Mouse (Mus musculus): ENCODE measurements around the gene Gm13212. TPM values are rescaled to one million over a fixed set of nuclear protein-coding genes. Genes with fewer than 3 reads are reported as not detected.
"Not testable (repeated sequence)": the region's sequence is repeated elsewhere in the genome, so short reads cannot be mapped to it uniquely, and the experiment has no call there.

Gm13212 gene
- polyA plus RNA-seq (2014; fragmentation: Nextera tagmentation; extraction: Ambion mirVana), result 3.7 and 5.2 TPM in 2 replicates

DNA sequence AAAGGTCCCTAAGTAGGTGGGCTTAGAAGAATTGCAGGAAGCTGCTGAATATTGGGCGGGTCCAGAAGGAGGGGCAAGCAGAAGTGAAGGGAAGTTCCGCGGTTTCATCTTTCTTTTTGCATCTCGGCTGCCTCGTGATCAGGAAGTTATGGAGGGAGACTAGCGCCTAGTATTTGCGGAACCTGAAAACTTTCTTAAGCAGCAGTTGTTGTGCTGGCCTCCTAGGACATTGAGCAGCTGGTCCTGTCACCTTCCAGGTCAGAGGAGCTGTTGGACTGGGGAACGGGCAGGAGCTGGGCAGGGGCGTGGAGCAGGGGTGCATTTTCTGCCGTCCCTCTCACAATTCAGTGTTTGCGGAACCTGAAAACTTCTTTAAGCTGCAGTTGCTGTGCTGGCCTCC lies at the start of gene Gm13212:
Gene Gm13212 (plus strand): TSS at position 89 of the 400 bp plus-strand sequence.
- ATAC-seq (replicated peaks; ENCODE audit: insufficient number of reproducible peaks, low FRiP score, low TSS enrichment), result peak; percentile 33; the same call in 1 of the 2 replicates
- 12% methylated on average over 11 of the region's 11 CpGs for WGBS (ENCODE audit: insufficient replicate concordance)
- not testable (repeated sequence) for H3K4me1 ChIP-seq (ENCODE audit: control insufficient read depth, insufficient read depth, low read length); H3K9me3 ChIP-seq (replicated peaks; ENCODE audit: control insufficient read depth, low read length); H3K9ac ChIP-seq (ENCODE audit: low read depth, low read length); H3K27ac ChIP-seq (ENCODE audit: low read depth, low read length); H3K27me3 ChIP-seq (ENCODE audit: control insufficient read depth, insufficient read depth, low read length); H3K36me3 ChIP-seq (ENCODE audit: control insufficient read depth, insufficient read depth, low read length)
- Histone ChIP-seq H3K4me2 (peak within 1 kb of the TSS; percentile 50), H3K4me3 (ENCODE audit: low read depth, low read length) (peak within 1 kb of the TSS; percentile 41)

DNA sequence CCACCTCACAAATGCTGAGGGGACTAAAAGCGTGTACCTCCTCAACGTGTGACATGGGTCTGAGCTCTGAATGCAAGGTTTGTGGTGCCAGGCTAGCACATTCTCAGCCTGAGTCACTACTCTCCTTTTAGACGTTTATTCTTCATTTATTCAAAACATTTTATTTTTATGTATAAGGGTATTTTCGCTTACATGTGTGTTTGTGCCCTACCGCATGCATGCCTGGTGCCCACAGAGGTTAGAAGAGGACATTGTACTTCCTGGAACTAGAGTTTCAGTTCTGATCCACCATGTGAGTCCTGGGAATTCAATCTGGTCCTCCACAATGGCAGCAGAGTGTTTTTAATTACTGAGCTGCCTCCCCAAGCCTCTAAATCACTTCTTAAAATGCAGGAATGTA lies 41.1 kb upstream of the Gm13212 start:
- H3K27me3 ChIP-seq (ENCODE audit: control insufficient read depth, insufficient read depth, low read length); H3K4me3 ChIP-seq (ENCODE audit: low read depth, low read length); H3K4me1 ChIP-seq (ENCODE audit: control insufficient read depth, insufficient read depth, low read length); H3K4me2 ChIP-seq; H3K27ac ChIP-seq (ENCODE audit: low read depth, low read length); H3K9ac ChIP-seq (ENCODE audit: low read depth, low read length); ATAC-seq (replicated peaks; ENCODE audit: insufficient number of reproducible peaks, low FRiP score, low TSS enrichment); H3K36me3 ChIP-seq (ENCODE audit: control insufficient read depth, insufficient read depth, low read length): not testable (repeated sequence)
- peaks cover 10% of the 10 kb centered on the region for H3K9me3 ChIP-seq (replicated peaks; ENCODE audit: control insufficient read depth, low read length)
- 73% methylated on average over 5 of the region's 5 CpGs for WGBS (ENCODE audit: insufficient replicate concordance)

DNA sequence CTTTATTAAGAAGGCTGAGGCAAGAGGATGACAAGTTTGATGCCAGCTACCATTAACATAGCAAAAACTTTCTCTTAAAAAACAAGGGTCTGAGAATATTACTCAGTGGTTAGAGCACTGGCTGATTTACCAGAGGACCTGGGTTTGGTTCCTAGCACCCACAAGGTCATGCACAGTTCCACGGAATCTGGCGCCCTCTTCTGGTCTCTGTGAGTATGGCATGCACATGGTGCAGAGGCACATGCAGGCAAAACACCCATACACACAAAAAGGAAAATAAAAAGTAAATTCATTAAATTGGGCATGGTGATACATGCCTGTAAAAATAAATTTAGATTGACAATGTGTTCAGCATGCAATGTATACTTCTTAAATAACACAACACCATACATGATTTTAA lies 39.9 kb upstream of the Gm13212 start:
- not testable (repeated sequence) for H3K27me3 ChIP-seq (ENCODE audit: control insufficient read depth, insufficient read depth, low read length); H3K4me3 ChIP-seq (ENCODE audit: low read depth, low read length); H3K27ac ChIP-seq (ENCODE audit: low read depth, low read length); ATAC-seq (replicated peaks; ENCODE audit: insufficient number of reproducible peaks, low FRiP score, low TSS enrichment); H3K4me2 ChIP-seq; H3K36me3 ChIP-seq (ENCODE audit: control insufficient read depth, insufficient read depth, low read length); H3K4me1 ChIP-seq (ENCODE audit: control insufficient read depth, insufficient read depth, low read length); H3K9ac ChIP-seq (ENCODE audit: low read depth, low read length)
- WGBS (ENCODE audit: insufficient replicate concordance), result 17% methylated on average over 2 of the region's 2 CpGs
- H3K9me3 ChIP-seq (replicated peaks; ENCODE audit: control insufficient read depth, low read length), result peaks cover 10% of the 10 kb centered on the region

DNA sequence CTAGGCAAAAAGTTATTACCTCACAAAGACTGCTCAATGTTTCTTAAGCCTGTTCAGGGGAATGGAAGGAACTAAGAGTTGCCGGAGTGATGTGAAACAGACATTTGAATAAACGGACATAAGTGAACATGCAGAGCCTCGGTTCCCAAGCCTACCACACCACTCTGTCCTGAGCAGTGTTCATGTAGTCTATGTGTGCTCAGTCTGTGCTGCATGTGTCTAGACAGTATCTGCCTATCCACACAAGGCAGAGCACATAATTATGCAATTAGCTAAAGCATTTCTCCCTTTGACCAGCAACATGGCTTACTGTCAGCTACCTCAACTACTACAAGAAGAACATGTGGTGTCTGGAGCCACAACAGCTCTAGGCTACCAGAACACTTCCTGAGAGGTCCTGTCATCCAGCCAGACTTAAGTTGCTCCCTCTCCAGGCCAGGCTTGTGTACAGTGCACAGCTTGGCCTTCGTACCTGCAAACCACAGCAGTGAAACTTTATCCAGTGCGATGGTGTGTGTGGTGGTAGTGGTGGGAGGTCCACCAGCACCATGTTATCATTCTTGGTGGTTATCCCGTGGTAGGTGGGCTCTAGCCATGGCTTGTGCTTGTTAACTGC lies 39.1 kb upstream of the Gm13212 start:
- H3K4me2 ChIP-seq; H3K27ac ChIP-seq (ENCODE audit: low read depth, low read length); H3K4me1 ChIP-seq (ENCODE audit: control insufficient read depth, insufficient read depth, low read length); H3K4me3 ChIP-seq (ENCODE audit: low read depth, low read length); H3K27me3 ChIP-seq (ENCODE audit: control insufficient read depth, insufficient read depth, low read length); H3K9ac ChIP-seq (ENCODE audit: low read depth, low read length); H3K36me3 ChIP-seq (ENCODE audit: control insufficient read depth, insufficient read depth, low read length): not testable (repeated sequence)
- 0 out of 2 replicates have a peak, but pooled peaks have one; percentile 31 for ATAC-seq (replicated peaks; ENCODE audit: insufficient number of reproducible peaks, low FRiP score, low TSS enrichment)
- peaks cover 13% of the 10 kb centered on the region for H3K9me3 ChIP-seq (replicated peaks; ENCODE audit: control insufficient read depth, low read length)
- WGBS (ENCODE audit: insufficient replicate concordance), result 66% methylated on average over 6 of the region's 6 CpGs

DNA sequence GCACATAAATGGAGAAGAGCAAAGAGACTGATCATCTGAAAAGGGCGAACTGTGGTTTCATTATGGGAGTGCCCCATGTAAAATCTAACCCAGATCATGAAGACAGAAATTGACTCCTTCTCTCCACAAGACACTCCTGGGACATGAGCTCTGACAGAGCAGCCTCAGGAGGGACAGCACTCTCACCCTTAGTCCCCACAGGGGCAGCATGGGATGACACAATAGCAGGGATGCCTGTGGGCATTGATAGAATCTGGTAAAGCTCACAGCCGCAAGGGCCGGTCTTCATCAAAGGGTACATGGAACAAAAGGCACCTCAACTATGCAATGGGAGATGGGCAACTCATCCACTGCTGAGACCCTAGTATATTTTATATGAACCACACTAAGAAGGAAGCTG lies 38.5 kb upstream of the Gm13212 start:
- not testable (repeated sequence) for H3K4me1 ChIP-seq (ENCODE audit: control insufficient read depth, insufficient read depth, low read length); H3K27me3 ChIP-seq (ENCODE audit: control insufficient read depth, insufficient read depth, low read length); H3K9ac ChIP-seq (ENCODE audit: low read depth, low read length); H3K4me3 ChIP-seq (ENCODE audit: low read depth, low read length); H3K36me3 ChIP-seq (ENCODE audit: control insufficient read depth, insufficient read depth, low read length); H3K27ac ChIP-seq (ENCODE audit: low read depth, low read length); ATAC-seq (replicated peaks; ENCODE audit: insufficient number of reproducible peaks, low FRiP score, low TSS enrichment); H3K4me2 ChIP-seq
- WGBS (ENCODE audit: insufficient replicate concordance), result 86% methylated on average over 3 of the region's 3 CpGs
- H3K9me3 ChIP-seq (replicated peaks; ENCODE audit: control insufficient read depth, low read length), result peaks cover 14% of the 10 kb centered on the region

DNA sequence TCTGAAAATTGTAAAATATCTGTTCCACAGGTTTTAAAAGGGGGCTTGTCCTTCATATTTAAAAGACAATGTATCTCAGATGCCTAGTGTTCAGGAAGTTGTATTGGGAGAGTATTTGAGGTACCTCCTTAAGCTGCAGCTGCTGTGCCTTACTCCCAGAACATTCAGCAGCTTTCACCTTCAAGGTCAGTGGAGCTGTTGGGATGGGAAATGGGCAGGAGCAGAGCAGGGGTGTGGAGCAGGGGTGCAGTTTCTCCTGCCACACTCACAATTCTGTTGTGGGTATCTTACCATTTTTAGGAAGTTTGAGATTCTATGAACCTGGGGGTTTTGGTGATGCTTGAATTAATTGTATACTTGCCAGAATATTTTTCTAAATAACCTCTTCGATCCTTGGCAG lies 28.3 kb upstream of the Gm13212 start:
- no peak overlapping the region for H3K4me2 ChIP-seq
- no peaks in the 10 kb centered on the region for H3K4me1 ChIP-seq (ENCODE audit: control insufficient read depth, insufficient read depth, low read length)
- WGBS (ENCODE audit: insufficient replicate concordance), result 76% methylated on average over 1 of the region's 1 CpGs
- H3K9me3 ChIP-seq (replicated peaks; ENCODE audit: control insufficient read depth, low read length), result peaks cover 11% of the 10 kb centered on the region
- H3K27me3 ChIP-seq (ENCODE audit: control insufficient read depth, insufficient read depth, low read length), result no peaks in the 10 kb centered on the region
- H3K27ac ChIP-seq (ENCODE audit: low read depth, low read length), result no peak overlapping the region
- H3K36me3 ChIP-seq (ENCODE audit: control insufficient read depth, insufficient read depth, low read length), result no peaks in the 10 kb centered on the region
- no peak overlapping the region for H3K4me3 ChIP-seq (ENCODE audit: low read depth, low read length)
- no peak for ATAC-seq (replicated peaks; ENCODE audit: insufficient number of reproducible peaks, low FRiP score, low TSS enrichment)
- H3K9ac ChIP-seq (ENCODE audit: low read depth, low read length), result no peak overlapping the region

DNA sequence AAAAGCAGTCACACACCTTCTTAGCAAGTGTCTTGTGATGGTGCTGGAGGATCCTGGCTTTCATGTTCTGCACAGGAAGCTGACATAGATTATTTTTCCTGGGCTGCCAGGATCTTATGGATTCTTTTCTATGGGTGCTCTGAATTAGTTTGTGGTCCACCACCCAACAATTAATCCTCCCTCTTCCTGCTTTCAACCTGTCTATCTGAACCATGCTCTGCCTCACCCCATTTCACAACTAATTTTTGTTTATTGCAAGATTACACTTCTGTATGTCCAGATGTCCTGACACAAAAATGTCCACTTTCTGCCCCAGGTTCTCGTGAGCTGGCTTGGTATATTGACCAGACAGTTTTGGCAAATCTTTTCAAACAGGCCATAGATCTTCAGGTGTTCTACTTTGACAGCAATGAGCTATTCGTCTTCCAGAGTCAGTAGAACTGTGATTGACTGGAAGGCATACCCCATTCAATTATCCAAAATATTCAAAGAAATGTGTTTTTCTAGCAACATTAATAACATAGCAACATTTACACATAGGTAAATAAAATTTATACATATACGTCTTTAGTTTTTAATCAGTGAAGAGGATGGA lies 25.4 kb upstream of the Gm13212 start:
- WGBS (ENCODE audit: insufficient replicate concordance), result 40% methylated on average over 3 of the region's 3 CpGs
- Histone ChIP-seq H3K27ac (ENCODE audit: low read depth, low read length) (no peak overlapping the region), H3K4me1 (ENCODE audit: control insufficient read depth, insufficient read depth, low read length) (no peaks in the 10 kb centered on the region), H3K9me3 (replicated peaks; ENCODE audit: control insufficient read depth, low read length) (peaks cover 18% of the 10 kb centered on the region), H3K36me3 (ENCODE audit: control insufficient read depth, insufficient read depth, low read length) (no peaks in the 10 kb centered on the region), H3K9ac (ENCODE audit: low read depth, low read length) (no peak overlapping the region), H3K4me2 (no peak overlapping the region), H3K27me3 (ENCODE audit: control insufficient read depth, insufficient read depth, low read length) (no peaks in the 10 kb centered on the region), H3K4me3 (ENCODE audit: low read depth, low read length) (no peak overlapping the region)
- ATAC-seq (replicated peaks; ENCODE audit: insufficient number of reproducible peaks, low FRiP score, low TSS enrichment), result no peak

DNA sequence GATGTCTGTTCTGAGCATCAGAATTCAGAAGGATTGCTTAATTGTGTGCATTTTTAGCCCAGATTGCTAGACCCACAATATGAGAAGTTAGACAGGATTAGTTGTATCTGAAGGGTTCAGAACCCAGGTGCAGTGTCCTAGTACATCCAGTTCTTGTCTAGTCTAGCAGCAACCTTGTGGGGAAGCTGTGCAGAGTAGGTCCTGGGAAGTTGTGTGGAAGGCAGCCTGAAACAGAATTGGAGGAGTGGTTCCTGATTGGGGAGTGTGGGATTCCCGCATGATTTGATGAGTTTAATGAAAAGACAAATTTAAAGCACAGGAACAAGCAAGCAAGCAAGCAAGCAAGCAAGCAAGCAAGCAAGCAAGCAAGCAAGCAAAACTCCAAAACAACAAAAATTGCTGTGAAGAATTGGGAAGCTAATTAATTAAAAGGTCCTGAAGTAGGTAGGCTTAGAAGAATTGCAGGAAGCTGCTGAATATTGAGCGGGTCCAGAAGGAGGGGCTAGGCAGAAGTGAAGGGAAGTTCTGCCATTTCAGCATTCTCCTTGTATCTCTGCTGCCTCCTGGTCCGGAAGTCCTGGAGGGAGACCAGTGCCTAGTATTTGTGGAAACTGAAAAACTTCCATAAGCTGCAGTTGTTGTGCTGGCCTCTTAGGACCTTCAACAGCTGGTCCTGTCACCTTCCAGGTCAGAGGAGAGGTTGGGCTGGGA lies 20.7 kb upstream of the Gm13212 start:
- no peak for ATAC-seq (replicated peaks; ENCODE audit: insufficient number of reproducible peaks, low FRiP score, low TSS enrichment)
- no peaks in the 10 kb centered on the region for H3K36me3 ChIP-seq (ENCODE audit: control insufficient read depth, insufficient read depth, low read length)
- no peaks in the 10 kb centered on the region for H3K4me1 ChIP-seq (ENCODE audit: control insufficient read depth, insufficient read depth, low read length)
- no peak overlapping the region for H3K9ac ChIP-seq (ENCODE audit: low read depth, low read length)
- 64% methylated on average over 3 of the region's 3 CpGs for WGBS (ENCODE audit: insufficient replicate concordance)
- no peak overlapping the region for H3K4me2 ChIP-seq
- H3K27me3 ChIP-seq (ENCODE audit: control insufficient read depth, insufficient read depth, low read length), result no peaks in the 10 kb centered on the region
- peaks cover 16% of the 10 kb centered on the region for H3K9me3 ChIP-seq (replicated peaks; ENCODE audit: control insufficient read depth, low read length)
- H3K27ac ChIP-seq (ENCODE audit: low read depth, low read length), result no peak overlapping the region
- H3K4me3 ChIP-seq (ENCODE audit: low read depth, low read length), result no peak overlapping the region

Data from heart, embryonic 11.5 days (tissue).